Mouse (Mus musculus): ENCODE measurements around the gene Glis3.
A peak's percentile ranks its signal among the peaks of the same experiment; 100 is the strongest.

Gene Glis3

DNA sequence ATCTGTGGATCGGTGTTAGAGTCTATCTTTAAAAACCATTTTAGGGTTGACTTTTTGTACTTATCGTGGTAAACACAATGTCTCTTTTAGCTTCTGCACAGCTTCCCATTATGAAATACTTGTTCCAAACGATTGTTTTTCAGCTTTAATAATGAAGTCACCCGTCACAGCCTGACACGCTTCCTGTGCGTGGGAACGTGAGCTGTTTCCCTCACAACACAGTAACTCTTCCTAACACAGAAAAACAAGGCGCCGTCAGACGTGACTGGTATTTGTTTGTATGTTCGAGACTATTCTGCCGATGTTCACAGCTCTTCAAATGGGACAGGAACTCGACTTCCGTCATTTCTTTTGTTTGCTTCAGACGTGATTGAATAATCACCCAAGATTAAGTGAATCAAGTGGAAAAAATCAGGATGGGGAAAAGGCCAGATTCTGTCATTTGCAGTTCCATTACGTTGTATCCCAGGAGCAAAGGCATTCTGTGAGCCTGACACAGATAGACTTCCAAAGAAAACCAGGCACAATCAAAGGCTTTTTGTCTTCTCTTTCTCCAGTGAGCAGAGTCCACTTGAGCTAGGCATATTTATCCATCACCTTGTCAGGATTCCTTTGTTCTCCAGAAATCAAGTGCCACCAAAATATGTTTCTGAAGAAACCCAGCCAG, 351.3 kb downstream of the Glis3 start:
- no peak for DNase-seq (ENCODE audit: low read depth)

DNA sequence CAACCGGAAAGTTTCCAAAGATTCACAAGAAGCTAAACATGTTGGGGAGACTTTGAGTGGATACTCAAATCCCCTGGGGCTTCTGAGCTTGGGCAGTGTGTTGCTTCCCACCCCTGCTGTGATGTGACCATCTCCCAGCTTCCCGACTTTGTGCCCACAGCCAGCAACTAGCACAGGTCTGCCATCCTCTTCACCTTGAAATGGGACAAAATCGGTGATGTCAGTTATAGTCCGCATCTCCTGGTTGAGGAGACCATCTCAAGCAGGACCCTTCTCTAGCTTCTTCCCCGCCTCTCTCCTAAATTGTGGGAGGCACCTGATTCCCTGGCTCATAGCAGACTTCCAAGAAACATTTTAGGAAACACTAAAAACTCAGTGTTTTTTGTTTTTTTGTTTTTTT, 352.3 kb downstream of the Glis3 start:
- no peak for DNase-seq (ENCODE audit: low read depth)

GRCm38 (mm10) chr19:28306036-28306435, 373.8 kb downstream of the Glis3 start:
- no peak for DNase-seq (ENCODE audit: low read depth)

DNA sequence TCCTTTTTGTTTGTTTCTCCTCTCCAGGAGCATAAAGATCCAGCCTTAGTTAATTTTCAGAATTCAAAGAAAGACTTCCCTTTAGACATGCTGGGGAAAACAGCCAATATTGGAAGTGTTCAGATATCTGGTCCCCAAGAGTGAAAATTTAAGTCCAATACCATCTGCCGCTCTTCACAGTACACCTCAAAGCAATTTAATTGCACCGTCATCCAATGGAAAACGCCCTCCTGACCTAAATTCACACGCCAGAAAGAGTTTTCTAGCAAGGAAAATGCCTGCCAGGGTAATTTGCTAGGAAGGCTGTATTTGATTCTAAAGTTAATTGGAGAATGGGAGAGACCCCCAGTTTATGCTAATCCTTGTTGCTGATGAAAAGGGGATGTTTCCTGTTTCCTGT, 374.4 kb downstream of the Glis3 start:
- DNase-seq (ENCODE audit: low read depth): no peak

GRCm38 (mm10) chr19:28302831-28303242, 377.0 kb downstream of the Glis3 start:
- DNase-seq (ENCODE audit: low read depth): no peak

GRCm38 (mm10) chr19:28300226-28300625, 379.7 kb downstream of the Glis3 start:
- DNase-seq (ENCODE audit: low read depth): peak; percentile 81

DNA sequence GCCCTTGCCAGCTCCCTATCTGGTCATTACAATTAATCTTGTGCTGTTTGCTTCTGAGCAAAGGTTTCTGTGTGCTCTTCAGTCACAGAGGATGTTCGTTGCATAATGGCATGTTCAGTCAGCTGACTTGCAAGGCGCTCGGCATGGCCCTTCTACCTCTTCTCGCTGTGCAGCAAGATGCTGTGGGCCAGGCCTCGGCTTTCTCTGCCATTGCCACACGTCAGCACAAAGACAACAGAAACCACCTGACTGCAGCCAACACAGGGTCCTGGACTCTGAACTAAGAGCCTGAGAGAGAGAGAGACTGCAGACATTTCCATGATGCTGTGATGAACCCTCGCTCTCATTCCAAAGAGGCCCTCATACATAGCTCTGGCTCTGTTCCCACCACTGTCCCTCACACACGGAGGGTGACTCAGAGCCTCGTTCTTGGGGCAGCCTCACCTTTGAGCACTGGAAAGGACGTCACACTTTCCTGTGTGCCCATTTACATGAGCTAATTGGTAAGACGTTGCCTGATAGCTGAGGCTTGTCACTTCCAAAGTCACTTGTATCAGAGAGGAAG, 380.6 kb downstream of the Glis3 start:
- no peak for DNase-seq (ENCODE audit: low read depth)

GRCm38 (mm10) chr19:28298669-28299068, 381.2 kb downstream of the Glis3 start:
- no peak for DNase-seq (ENCODE audit: low read depth)

DNA sequence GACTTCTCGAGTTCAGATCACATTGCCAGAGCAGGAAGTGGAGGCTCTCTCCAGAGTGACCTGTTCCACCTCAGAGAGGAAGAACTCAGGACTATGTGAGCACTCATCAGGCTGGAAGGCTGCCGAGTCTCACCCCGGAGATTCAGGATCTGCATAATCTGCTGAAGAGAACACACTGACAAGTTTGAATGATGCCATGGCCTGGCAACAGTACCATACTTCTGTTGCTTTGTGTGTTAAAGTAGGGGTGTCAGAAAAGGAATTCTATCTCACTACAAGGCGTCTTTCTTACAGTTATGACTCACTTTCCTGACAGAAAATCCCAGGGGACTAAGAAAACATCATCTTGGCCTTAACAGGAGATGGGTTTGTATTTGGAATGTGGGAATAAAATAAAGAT, 388.3 kb downstream of the Glis3 start:
- peak; percentile 76 for DNase-seq (ENCODE audit: low read depth)

DNA sequence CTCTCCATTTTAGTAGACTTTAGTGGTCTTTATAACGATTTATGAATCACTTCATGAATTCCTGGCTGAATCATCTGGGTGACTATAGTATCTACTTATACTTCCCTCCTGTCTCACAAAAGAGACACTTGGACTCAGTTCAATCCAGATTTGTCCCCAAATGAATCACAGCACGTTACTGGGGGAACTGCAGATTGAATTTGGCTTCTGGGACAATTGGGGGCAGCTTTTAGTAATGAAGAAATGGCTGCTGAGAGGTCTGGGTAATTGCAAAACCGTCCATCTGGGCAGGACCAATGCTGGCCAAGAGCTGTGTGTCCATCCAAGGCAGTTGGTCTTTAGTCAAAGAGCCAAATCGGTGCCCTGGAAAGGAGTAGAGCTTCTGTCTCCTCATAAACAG, 390.4 kb downstream of the Glis3 start:
- peak; percentile 41 for DNase-seq (ENCODE audit: low read depth)

DNA sequence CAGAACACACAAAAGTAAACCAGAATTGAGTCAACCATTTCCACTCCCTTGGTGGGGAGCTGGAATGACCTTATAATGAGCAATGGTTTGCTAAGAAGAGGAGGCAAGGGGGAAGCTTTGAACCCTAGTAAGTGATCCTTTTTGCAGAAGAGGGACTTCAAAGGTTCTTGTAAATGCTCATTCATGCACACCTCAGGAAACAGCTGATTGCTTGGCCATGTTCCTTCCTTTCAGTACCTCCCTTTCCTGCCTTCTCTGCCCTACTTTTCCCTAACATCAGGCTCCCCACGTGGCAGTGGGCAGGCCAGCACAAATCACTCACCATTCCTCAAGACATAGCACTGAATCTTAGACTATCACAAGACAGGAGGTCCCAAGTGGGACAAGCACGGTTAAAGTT, 392.4 kb downstream of the Glis3 start:
- DNase-seq (ENCODE audit: low read depth): no peak

- DNase-seq (ENCODE audit: low read depth): peak; percentile 91
Observed at GRCm38 (mm10) chr19:28284098-28284569, 395.7 kb downstream of the Glis3 start.

DNA sequence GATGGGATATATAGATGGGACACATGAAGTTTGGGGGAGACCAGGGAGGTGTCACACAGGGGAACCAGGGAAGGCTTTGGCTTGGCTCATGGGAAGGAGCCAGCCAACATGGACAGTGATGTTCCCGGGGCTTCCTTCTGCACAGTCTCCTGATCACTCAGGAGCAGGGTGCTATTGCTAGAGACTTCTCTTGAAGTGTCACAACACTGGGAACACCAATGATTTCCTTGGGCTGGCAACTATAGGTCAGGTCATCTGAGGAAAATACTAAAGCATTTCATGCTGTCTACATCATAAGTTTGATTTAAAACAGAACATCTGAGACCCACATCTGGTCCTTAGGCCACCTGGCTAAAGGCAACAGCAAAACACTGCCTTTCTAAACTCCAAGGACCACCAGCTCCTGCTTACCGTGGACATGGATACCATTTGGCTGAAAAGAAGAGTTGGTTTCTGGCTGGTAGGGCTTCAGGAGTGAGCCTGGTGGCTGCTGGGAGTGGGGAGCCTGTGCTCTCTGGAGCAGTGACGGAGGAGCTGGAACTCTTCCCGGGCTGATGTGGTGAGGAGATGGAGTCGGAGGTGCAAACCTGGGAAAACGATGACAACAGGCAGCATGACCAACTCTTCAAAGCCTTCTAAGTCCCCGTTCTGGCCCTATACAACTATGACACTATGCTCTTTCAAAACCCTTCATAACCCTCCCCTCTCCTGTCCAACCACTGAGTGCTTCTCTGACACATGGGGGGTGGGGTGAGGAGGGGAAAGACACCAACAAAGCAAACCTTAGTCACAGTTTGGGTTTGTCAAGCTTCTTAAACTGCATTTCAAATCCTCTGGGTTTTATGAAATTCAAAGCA, 396.4 kb downstream of the Glis3 start:
- peak; percentile 91 for DNase-seq (ENCODE audit: low read depth)

- DNase-seq (ENCODE audit: low read depth): no peak
Observed at GRCm38 (mm10) chr19:28281405-28281804, 398.5 kb downstream of the Glis3 start.

DNA sequence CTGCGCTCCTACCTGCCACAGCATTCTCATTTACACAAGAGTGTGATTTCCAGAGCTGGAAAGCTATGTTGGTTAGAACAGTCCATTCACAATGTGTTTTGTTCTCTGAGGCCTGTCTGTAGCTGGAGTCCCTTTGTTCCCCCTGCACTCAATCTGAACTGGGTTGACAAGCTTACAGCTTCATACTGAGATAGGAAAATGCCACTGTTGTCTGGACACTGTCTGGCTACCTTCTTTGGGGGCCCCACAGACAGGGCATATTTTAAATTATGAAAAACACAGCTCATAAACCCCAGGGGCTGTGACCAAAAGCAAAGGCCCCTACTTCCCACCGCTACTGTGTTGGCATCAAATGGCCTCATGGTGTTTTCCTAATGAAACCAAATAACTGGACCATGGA, 402.8 kb downstream of the Glis3 start:
- DNase-seq (ENCODE audit: low read depth): no peak

GRCm38 (mm10) chr19:28274501-28274900, 405.4 kb downstream of the Glis3 start:
- peak; percentile 32 for DNase-seq (ENCODE audit: low read depth)

GRCm38 (mm10) chr19:28273946-28274345, 405.9 kb downstream of the Glis3 start:
- no peak for DNase-seq (ENCODE audit: low read depth)

- no peak for DNase-seq (ENCODE audit: low read depth)
Observed at GRCm38 (mm10) chr19:28266850-28267249, 413.0 kb downstream of the Glis3 start.

DNA sequence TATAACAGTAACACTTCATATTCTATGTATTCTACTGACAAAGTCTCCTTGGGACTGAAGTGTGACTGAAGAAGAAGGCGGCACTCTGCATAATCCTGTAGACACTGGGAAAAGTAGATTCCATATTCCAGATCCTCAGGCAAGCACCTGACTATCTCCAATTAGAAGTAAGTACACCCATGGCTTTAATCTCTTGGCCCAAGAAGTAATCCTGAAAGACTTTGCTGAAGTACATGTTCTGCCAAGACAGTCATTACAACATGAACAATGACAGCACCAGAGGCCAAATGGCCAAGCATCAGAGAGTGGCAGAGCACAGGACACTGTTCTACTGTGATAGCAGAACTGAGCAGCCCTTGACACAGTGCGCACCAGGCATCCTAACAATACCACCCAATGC, 414.1 kb downstream of the Glis3 start:
- no peak for DNase-seq (ENCODE audit: low read depth)

DNA sequence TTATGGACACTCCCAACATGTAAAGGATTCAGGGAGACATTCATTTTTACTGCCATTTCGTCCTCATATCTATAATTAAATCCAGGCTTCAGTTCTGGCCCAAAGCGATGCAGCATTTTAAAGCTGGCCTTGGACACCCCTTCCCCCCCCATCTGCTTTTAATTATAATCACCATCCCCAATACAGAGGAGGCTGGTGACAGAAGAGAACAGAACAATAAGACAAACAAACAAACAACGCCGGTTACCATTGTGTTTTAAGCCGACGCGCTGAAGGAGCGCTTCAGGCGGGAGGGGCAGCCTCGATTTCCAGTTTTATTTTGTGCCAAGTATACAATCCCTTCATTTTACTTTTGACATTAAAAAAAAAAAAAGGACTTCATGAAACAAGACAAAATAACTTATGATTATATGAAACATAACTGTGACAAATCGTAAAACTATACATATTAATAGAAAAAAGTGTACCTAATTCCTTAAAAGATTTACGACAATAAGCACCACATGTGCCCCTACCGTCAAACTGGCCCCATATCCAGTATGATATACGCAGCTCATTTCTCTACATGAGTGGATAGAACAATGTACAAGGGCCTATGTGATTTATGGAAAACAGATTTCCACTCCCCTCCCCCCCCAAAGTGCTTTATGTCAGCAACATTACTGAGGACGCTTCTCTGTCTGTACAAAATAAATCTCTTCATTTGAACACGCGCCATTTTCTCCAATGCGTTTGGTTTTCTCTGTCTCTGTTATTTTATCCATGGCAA, 420.8 kb downstream of the Glis3 start:
- peak; percentile 76 for DNase-seq (ENCODE audit: low read depth)

DNA sequence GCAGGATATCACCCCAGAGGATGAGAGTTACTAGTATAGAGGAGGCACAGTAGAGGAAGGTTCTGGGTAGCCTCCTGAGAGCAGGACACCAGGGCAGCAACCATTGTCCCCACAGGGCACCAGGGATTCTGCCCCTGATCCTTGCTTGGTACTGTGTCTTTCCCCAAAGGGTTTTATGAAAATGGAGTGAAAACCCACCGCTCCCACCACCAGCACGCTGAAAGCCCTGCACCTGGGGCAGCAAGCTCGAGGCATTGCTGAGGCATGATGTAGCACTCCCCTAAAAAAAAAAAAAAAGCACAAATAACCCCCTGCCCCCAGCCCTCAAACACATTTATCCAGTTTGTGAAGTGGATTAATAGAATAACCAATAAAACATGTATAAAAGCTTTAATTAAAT, 421.4 kb downstream of the Glis3 start:
- DNase-seq (ENCODE audit: low read depth): no peak

DNA sequence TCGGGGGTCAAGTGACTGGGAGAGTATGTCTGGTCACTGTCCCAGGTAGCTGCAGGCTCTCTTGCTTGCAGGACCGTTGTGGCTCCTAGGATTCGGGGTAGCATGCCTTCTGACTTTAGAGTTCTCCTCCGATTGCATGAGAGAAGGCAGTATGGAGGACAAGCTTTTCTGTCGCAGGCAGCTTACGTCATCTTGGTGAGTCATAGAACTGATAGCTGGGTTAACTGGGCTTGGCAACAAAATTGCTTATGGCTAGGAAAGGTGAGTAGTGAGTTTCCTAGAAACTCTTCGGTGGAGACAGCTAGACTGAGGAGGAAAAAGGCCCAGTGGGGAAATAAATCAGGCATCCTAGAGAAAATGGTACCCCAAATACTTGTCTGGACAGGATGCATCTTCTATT, 432.5 kb downstream of the Glis3 start:
- peak; percentile 73 for DNase-seq (ENCODE audit: low read depth)

All from NIH3T3 (cell line).